Mouse (Mus musculus): Measurements from ENCODE around the gene Sptssb. TPM values are rescaled to one million over a fixed set of nuclear protein-coding genes. Genes with fewer than 3 reads are reported as not detected.

Gene Sptssb
- polyA plus RNA-seq, 1 experiment, result not detected

DNA sequence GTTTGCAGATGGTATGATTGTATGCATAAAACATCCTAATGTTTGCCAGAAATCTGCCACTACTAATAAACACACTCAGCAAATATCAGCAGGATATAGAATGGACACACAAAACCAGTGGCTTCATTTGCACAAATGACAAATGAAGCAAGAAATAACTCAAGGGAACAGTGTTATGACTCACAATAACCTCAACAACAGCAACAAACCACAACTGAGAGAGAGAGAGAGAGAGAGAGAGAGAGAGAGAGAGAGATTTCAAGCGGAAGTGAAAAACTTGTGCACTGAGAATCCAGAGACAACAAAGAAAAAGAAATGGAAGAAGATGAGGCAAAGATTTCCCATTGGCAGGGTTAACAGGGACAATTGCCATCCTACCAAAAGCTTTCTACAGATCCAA is 35.2 kb downstream of the Sptssb start:
- no peak overlapping the region for H3K27ac ChIP-seq (ENCODE audit: control insufficient read depth, insufficient read depth, low read depth, low read length)
- no peaks in the 10 kb centered on the region for H3K27me3 ChIP-seq (ENCODE audit: control insufficient read depth, insufficient read depth, low read length)
- H3K4me1 ChIP-seq (ENCODE audit: control insufficient read depth, insufficient read depth, low read length), result no peaks in the 10 kb centered on the region
- H3K4me3 ChIP-seq (ENCODE audit: control insufficient read depth, low read depth, low read length), result no peak overlapping the region
- no peak for TF ChIP-seq POLR2A (IDR thresholded peaks at IDR 0.05; ENCODE audit: control insufficient read depth, low read depth, low read length)
- no peak for TF ChIP-seq CTCF (IDR thresholded peaks at IDR 0.05; ENCODE audit: control insufficient read depth, insufficient read depth, insufficient replicate concordance, low read depth, low read length)
- H3K36me3 ChIP-seq (ENCODE audit: control insufficient read depth, insufficient read depth, low read length), result no peaks in the 10 kb centered on the region

DNA sequence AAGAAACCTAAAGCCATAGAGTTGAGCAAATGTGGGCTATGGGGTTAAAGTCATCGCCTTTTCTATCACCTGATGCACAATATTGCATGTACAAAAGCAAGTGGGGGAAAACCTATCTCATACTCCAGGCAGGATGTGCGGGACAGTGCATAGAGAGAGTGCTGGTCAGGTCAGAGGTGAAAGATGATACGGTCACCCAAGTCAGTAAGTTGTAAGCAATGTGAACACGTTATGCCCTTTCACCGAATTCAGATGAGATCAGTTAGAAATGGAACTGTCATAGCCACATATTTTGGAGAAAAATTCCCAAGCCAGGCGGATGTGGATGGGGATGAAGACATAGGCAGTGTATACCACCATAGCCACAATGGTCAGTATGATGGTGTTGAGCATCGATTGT is 39.1 kb downstream of the Sptssb start:
- Histone ChIP-seq H3K4me1 (ENCODE audit: control insufficient read depth, insufficient read depth, low read length) (no peaks in the 10 kb centered on the region), H3K27ac (ENCODE audit: control insufficient read depth, insufficient read depth, low read depth, low read length) (no peak overlapping the region), H3K36me3 (ENCODE audit: control insufficient read depth, insufficient read depth, low read length) (no peaks in the 10 kb centered on the region), H3K27me3 (ENCODE audit: control insufficient read depth, insufficient read depth, low read length) (no peaks in the 10 kb centered on the region), H3K4me3 (ENCODE audit: control insufficient read depth, low read depth, low read length) (no peak overlapping the region)
- no peak for TF ChIP-seq POLR2A (IDR thresholded peaks at IDR 0.05; ENCODE audit: control insufficient read depth, low read depth, low read length)
- TF ChIP-seq CTCF (IDR thresholded peaks at IDR 0.05; ENCODE audit: control insufficient read depth, insufficient read depth, insufficient replicate concordance, low read depth, low read length), result no peak

DNA sequence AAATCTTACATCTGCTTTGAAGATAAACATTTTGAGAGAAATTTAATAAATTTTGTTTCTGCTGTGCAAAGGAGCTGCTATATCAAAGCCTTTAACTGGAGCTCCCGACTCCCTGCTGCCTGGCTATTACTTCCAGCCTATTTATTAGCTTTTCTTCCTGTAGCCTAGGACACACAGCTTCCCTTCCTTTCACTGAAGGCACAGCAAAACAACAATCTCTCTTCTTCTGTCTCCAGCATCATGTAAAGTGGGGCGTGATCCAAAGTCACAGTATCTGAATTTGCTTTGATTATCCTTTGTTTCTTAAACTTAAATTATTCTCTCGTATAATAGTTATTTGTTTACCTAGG is 39.9 kb downstream of the Sptssb start:
- Histone ChIP-seq H3K4me1 (ENCODE audit: control insufficient read depth, insufficient read depth, low read length) (no peaks in the 10 kb centered on the region), H3K4me3 (ENCODE audit: control insufficient read depth, low read depth, low read length) (no peak overlapping the region), H3K27ac (ENCODE audit: control insufficient read depth, insufficient read depth, low read depth, low read length) (no peak overlapping the region), H3K27me3 (ENCODE audit: control insufficient read depth, insufficient read depth, low read length) (no peaks in the 10 kb centered on the region), H3K36me3 (ENCODE audit: control insufficient read depth, insufficient read depth, low read length) (no peaks in the 10 kb centered on the region)
- no peak for TF ChIP-seq CTCF (IDR thresholded peaks at IDR 0.05; ENCODE audit: control insufficient read depth, insufficient read depth, insufficient replicate concordance, low read depth, low read length)
- TF ChIP-seq POLR2A (IDR thresholded peaks at IDR 0.05; ENCODE audit: control insufficient read depth, low read depth, low read length), result no peak

DNA sequence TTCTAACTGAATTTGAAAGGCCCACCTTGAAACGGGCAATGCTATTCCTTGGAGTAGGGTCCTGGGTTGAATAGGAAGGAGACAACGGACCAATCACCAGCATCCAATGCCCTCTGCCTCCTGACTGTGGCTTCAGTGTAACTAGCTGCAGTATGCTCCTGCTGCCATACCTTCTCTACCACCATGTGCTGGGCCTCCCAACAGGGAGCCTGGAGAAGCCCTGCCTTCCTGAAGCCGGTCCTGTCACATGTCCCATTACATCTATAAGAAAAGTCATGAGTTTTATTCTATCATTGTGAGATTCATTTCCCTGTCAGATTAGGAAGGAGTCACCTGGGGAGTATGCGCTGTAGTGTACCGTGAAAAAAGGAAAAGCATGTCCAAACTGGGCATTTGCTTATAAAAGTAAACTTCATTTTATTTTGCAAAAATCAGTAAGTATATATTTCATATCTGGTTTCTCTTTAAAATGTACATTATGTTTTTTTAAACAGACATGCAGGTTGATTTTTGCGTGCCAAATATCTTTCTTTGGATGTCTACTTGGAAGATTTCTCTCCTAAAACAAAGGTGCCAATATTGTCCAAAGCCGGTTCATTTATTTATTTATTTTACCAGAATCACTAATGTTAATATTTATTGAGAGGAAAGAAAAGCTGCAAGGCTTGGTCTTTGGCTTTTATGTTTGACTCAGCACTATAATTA is 40.4 kb downstream of the Sptssb start:
- Histone ChIP-seq H3K27me3 (ENCODE audit: control insufficient read depth, insufficient read depth, low read length) (no peaks in the 10 kb centered on the region), H3K4me1 (ENCODE audit: control insufficient read depth, insufficient read depth, low read length) (no peaks in the 10 kb centered on the region), H3K27ac (ENCODE audit: control insufficient read depth, insufficient read depth, low read depth, low read length) (no peak overlapping the region), H3K4me3 (ENCODE audit: control insufficient read depth, low read depth, low read length) (no peak overlapping the region), H3K36me3 (ENCODE audit: control insufficient read depth, insufficient read depth, low read length) (no peaks in the 10 kb centered on the region)
- TF ChIP-seq CTCF (IDR thresholded peaks at IDR 0.05; ENCODE audit: control insufficient read depth, insufficient read depth, insufficient replicate concordance, low read depth, low read length), result no peak
- no peak for TF ChIP-seq POLR2A (IDR thresholded peaks at IDR 0.05; ENCODE audit: control insufficient read depth, low read depth, low read length)

DNA sequence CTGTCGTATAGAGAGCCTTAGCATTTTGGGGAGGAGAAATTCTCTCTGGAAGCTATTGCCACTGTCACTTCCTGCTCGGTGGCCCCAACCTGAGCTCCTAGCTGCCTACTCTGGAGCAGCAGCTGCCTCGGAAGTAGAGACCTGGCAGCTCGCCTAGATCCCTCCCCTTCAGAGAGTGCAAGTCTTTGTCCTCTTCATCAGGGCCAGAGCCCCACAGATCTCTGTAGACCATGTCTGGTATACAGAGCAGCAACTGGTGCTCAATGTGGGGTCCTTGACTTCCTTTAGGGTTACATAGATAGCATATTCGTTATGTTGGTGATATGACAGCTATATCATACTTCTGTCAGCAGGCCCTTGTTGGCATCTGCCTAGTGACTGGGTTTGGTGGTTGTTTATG is 41.3 kb downstream of the Sptssb start:
- no peak overlapping the region for H3K4me3 ChIP-seq (ENCODE audit: control insufficient read depth, low read depth, low read length)
- no peaks in the 10 kb centered on the region for H3K27me3 ChIP-seq (ENCODE audit: control insufficient read depth, insufficient read depth, low read length)
- H3K36me3 ChIP-seq (ENCODE audit: control insufficient read depth, insufficient read depth, low read length), result no peaks in the 10 kb centered on the region
- TF ChIP-seq CTCF (IDR thresholded peaks at IDR 0.05; ENCODE audit: control insufficient read depth, insufficient read depth, insufficient replicate concordance, low read depth, low read length), result no peak
- no peak for TF ChIP-seq POLR2A (IDR thresholded peaks at IDR 0.05; ENCODE audit: control insufficient read depth, low read depth, low read length)
- no peak overlapping the region for H3K27ac ChIP-seq (ENCODE audit: control insufficient read depth, insufficient read depth, low read depth, low read length)
- no peaks in the 10 kb centered on the region for H3K4me1 ChIP-seq (ENCODE audit: control insufficient read depth, insufficient read depth, low read length)

DNA sequence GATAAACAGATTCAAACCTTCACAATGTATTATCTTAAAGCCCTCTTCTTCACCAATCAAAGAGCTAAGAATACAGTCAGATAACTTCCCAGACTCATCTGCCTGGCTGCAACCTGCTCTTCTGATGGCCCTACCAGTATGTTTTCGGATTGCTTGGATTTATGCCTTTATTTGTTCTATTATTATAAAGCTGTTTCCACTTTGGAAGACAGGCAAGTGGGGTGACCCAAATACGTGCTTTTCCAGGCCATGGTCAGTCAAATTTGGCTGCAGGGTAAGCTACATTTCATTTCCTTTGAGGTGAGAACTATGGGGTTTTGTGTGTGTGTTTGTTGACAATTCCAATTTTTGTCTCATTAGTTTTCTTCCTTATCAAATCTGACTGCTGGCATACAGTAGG is 43.2 kb downstream of the Sptssb start:
- no peaks in the 10 kb centered on the region for H3K27me3 ChIP-seq (ENCODE audit: control insufficient read depth, insufficient read depth, low read length)

DNA sequence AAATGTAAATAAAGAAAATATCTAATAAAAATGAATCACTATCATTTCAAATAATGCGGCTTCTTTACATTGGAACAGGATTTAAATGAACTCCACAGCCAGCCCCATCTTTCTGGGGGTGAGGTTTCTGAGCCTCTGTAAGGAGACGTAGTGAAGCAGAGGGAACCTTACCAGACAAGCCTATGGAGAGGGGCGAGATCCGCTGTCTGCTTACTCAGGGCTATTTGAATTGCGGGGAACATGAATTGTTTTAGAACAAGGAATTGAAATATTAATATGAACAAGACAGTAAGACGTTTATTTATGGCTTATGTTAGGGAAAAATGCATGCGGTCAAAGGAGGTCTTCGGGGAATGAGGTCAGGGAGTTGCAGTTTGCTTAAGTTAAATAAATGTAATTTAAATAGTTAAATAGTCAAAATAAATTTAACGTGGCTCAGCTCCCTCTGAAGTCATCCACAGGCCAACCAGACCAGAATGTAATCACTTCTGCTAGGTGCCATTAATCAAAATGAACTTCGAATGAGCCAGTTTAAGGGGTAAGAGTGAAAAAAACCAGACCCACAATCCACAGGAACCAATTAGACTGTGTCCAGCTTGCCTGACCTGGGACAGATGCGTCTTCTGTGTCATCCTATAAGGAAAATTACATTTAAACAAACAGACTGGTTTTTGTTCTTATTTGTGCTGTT is 46.6 kb downstream of the Sptssb start:
- Histone ChIP-seq H3K27me3 (ENCODE audit: control insufficient read depth, insufficient read depth, low read length) (no peaks in the 10 kb centered on the region), H3K4me3 (ENCODE audit: control insufficient read depth, low read depth, low read length) (no peak overlapping the region), H3K4me1 (ENCODE audit: control insufficient read depth, insufficient read depth, low read length) (no peaks in the 10 kb centered on the region), H3K27ac (ENCODE audit: control insufficient read depth, insufficient read depth, low read depth, low read length) (no peak overlapping the region), H3K36me3 (ENCODE audit: control insufficient read depth, insufficient read depth, low read length) (no peaks in the 10 kb centered on the region)
- TF ChIP-seq CTCF (IDR thresholded peaks at IDR 0.05; ENCODE audit: control insufficient read depth, insufficient read depth, insufficient replicate concordance, low read depth, low read length) (no peak), POLR2A (IDR thresholded peaks at IDR 0.05; ENCODE audit: control insufficient read depth, low read depth, low read length) (no peak)

More for the DNA sequence above, 43.2 kb downstream of the Sptssb start:
- no peaks in the 10 kb centered on the region for H3K4me1 ChIP-seq (ENCODE audit: control insufficient read depth, insufficient read depth, low read length)
- TF ChIP-seq POLR2A (IDR thresholded peaks at IDR 0.05; ENCODE audit: control insufficient read depth, low read depth, low read length) (no peak), CTCF (IDR thresholded peaks at IDR 0.05; ENCODE audit: control insufficient read depth, insufficient read depth, insufficient replicate concordance, low read depth, low read length) (no peak)
- no peaks in the 10 kb centered on the region for H3K36me3 ChIP-seq (ENCODE audit: control insufficient read depth, insufficient read depth, low read length)
- H3K4me3 ChIP-seq (ENCODE audit: control insufficient read depth, low read depth, low read length), result no peak overlapping the region
- no peak overlapping the region for H3K27ac ChIP-seq (ENCODE audit: control insufficient read depth, insufficient read depth, low read depth, low read length)

All from testis, adult 2 months (tissue).